Mouse (Mus musculus) cerebellum, postnatal 10 days (tissue): Measurements from ENCODE around the gene Stk11.

Experiments used
- DNase-seq, 2 experiments: peaks; one replicate each; pipeline ENCODE4 v3.0.0; 2021; ENCODE audit warnings: mixed read lengths in 2 of 2

Stk11 gene

DNA sequence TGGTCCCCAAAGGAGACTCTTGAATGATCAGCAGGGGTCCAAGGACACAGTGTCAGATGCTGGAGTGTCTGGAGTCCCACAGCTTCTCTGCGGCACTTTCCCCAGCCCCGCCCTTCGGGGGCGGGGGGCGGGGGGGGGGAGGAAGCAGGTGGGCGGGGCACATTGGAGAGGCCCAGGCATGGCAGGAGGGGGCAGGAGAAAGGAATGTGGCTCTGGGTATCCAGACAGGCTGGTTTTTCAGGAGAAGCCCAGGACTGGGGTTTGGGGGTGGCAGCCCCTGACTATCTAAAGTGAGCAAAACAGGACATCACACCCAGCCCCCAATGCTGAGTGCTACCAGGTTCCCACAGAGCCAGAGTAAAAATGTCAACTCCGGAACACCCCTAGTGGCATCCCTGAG, 18.3 kb upstream of the Stk11 start:
- DNase-seq = no peak

DNA sequence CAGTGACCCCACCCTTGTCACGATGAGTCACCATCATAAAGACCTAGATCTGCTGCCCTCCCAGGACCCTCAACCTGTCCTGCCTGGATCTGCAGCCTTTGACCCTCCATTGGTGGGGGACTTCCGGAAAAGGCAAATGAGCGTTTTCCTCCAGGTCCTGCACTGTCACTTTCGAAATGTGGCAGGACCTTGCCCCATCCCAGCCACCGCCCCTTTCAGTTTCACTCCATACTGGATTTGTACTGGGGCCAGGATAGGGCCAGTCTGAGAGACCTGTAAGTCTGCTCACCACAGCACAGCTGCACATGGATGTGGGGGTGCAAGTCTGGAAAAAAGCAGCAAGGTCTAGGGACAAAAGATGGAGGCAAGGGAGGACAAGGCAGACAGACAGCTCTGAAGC, 17.0 kb upstream of the Stk11 start:
- no peak for DNase-seq

- no peak for DNase-seq
These were observed 14.6 kb upstream of the Stk11 start for GRCm38 (mm10) chr10:80100982-80101381.

GRCm38 (mm10) chr10:80102216-80102915, 13.2 kb upstream of the Stk11 start:
- DNase-seq = peak; percentile 91 to 94

- DNase-seq = no peak
These were observed 12.6 kb upstream of the Stk11 start for GRCm38 (mm10) chr10:80103032-80103431.

DNA sequence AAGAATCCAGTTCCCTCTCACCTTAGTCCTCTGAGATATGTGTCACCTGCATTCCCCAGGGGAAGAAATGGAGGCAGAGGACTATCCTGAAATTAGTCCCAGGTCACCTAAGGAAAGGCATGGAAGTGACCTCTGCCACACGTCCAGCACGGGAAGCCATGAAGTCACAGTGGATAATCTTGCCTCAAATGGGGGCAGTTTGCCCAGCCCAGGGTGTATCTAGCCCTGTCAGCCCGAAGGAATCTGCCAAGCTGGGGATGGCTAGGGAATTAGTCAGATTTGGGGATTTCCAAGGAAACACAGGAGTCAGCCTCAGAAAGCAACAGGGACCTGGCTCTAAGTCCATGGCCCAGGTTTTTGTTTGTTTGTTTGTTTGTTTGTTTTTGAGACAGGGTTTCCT, 11.4 kb upstream of the Stk11 start:
- no peak for DNase-seq

DNA sequence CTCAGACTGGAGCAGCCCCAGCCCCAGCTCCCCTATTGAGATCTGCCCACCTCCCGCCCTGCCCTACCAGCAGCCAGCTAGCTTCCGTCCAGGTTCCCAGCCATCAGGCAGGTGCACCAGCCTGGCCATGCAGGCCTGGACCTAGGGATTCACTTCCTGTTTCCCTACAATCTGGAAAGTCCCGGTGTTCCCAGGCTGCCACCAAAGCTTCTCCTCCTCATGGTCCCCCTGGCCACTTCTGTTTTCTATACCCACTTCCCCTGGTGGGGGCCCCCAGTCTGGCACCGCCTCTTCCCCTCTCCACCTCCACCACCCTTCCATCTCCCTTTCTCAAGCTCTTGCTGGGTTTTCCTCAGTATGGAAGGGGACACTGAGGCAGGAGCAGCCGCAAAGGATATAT, 10.1 kb upstream of the Stk11 start, which contains the start of gene Sbno2:
Gene Sbno2, minus strand, starts transcription at position 112 of the 400 bp plus-strand sequence.
- no peak for DNase-seq

GRCm38 (mm10) chr10:80105926-80106325, 9.7 kb upstream of the Stk11 start:
- no peak for DNase-seq

DNA sequence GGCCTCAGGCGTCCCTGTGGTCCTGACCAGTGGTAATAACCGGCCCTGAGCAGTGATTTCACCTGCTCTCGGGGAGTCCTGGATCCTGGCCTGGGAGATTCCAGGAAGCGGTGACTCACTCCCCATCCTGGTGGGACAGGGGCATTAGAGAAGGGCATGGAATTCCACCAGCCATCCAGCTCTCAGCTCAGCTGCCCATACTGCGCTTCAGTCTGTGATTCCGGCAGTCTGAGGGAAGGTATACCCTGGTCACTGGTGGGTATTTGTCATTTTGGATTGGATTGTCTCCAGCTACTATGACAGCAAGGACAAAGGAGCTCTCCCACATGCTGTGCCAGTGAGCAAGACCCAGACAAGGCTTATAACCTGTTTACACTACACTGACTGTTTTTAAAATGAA, 7.9 kb upstream of the Stk11 start:
- no peak for DNase-seq

- peak; percentile 96 to 97 for DNase-seq
These were observed 990 bp upstream of the Stk11 start for GRCm38 (mm10) chr10:80114341-80115284.

- DNase-seq = no peak
These were observed 337 bp downstream of the Stk11 start for GRCm38 (mm10) chr10:80115944-80116335.

DNA sequence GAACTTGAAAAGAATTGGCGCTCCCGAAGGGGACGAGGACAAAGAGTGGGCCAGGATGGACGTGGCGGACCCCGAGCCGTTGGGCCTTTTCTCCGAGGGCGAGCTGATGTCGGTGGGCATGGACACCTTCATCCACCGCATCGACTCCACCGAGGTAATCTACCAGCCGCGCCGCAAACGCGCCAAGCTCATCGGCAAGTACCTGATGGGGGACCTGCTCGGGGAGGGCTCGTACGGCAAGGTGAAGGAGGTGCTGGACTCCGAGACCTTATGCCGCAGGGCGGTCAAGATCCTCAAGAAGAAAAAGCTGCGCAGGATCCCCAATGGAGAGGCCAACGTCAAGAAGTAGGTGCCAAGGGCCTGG, 942 bp downstream of the Stk11 start:
- peak; percentile 40 to 51 for DNase-seq

- peak; percentile 65 to 68 for DNase-seq
These were observed 1.5 kb downstream of the Stk11 start for GRCm38 (mm10) chr10:80116927-80117691.

GRCm38 (mm10) chr10:80117736-80118135, 2.1 kb downstream of the Stk11 start:
- peak; percentile 77 to 85 for DNase-seq

DNA sequence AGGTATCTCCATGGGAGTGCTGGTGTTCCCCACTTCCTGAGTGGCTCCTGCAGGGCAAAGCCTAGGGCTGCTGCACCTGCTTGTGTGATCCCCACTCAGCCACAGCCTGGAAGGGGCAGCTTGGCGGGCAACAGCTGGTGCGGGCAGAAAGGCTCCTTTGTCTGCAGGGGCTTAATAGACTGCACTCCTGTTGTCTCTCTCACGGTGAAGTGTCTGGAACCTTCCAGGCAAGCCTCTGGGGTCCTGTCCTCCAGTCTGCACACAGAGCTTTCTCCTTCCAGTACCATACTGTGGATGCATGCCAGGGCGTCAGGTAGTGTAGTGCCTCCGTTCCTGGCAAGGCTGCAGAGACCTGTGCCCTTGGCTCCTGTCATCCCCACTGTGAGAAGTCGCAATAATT, 2.9 kb downstream of the Stk11 start:
- peak; percentile 61 to 69 for DNase-seq

DNA sequence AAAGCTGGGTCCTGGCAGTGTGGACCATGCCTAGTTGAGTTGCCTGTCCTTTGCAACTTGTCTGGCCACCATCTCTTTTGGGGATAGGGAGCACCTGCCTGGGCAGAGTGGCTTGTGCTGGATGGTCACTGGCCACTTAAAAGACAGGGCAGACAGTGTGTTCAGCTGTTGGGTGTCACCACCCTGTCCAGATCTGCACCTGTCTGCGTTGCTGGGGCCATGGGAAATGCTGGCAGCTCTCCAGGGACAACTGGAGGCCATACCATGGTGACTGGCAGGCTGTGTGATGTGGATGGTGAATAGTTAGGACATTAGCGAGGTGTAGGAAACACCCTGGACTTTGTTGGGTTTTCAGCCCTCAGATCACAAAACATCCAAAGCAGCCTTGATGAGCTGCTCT, 4.5 kb downstream of the Stk11 start:
- DNase-seq = no peak

DNA sequence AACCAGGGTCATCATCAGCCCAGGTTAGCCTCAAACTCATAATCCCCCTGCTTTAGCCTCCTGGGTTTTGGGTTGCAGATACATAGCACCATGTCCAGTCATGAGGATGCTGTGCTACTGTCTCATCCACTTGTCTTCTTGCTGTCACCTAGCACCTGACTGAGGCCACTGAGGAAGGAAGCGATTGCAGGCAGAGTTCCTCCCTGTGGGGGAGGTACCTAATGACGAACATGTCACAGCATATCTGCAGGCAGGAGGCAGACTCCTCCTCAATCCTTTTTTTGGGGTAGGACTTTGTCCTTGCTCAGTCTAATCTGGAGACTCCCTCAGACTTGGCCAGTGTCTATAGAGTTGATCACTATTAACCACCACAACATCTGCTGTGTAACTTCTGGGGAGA, 6.0 kb downstream of the Stk11 start:
- no peak for DNase-seq

GRCm38 (mm10) chr10:80123932-80124562, 8.4 kb downstream of the Stk11 start:
- DNase-seq = peak in 1 of 2 experiments; percentile 11

GRCm38 (mm10) chr10:80127920-80128319, 12.3 kb downstream of the Stk11 start:
- no peak for DNase-seq

GRCm38 (mm10) chr10:80129846-80130245, 14.2 kb downstream of the Stk11 start:
- DNase-seq = peak; percentile 48 to 54

GRCm38 (mm10) chr10:80130403-80131031, 14.9 kb downstream of the Stk11 start:
- peak; percentile 5 to 19 for DNase-seq

GRCm38 (mm10) chr10:80131316-80131951, 15.8 kb downstream of the Stk11 start:
- peak; percentile 55 to 57 for DNase-seq
